Mouse (Mus musculus): ENCODE results near the gene Hltf. TPM values are rescaled to one million over a fixed set of nuclear protein-coding genes. Genes with fewer than 3 reads are reported as not detected.

Hltf gene
- polyA plus RNA-seq, 1 experiment from 2014 or later = 9.6 TPM

- Histone ChIP-seq H3K4me1 (replicated peaks) (no peaks in the 10 kb centered on the region), H3K9me3 (replicated peaks) (no peaks in the 10 kb centered on the region), H3K27ac (replicated peaks) (no peak overlapping the region), H3K4me3 (replicated peaks) (no peak overlapping the region), H3K27me3 (no peaks in the 10 kb centered on the region), H3K4me2 (no peak overlapping the region), H3K36me3 (replicated peaks) (peaks cover 26% of the 10 kb centered on the region; the same call in 1 of the 2 replicates), H3K9ac (no peak overlapping the region)
- 75% methylated on average over 7 of the region's 7 CpGs for WGBS (ENCODE audit: insufficient replicate concordance)
- ATAC-seq (ENCODE audit: insufficient read depth) = no peak
These were observed 89.3 kb downstream of the Hltf start for GRCm38 (mm10) chr3:20146884-20147395.

DNA sequence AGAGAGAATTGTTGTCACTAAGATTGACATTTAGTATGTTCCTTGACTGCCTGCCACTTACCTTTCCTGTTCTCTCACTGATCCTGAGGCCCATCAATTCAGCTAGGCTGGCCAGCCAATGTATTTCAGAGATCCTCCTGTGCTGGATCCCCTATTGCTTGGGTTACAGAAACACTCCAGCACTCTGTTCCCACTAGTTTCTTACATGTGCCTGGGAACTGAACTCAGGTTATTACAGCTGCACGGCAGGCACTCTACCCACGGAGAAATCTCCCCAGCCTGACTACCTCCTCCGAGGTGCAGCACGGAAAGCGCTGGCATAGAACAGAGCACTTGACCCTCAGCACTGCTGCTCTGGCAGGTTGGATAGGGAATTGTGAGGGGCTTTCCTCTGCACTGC is 90.0 kb downstream of the Hltf start:
- Histone ChIP-seq H3K4me3 (replicated peaks) (no peak overlapping the region), H3K9ac (no peak overlapping the region), H3K4me1 (replicated peaks) (no peaks in the 10 kb centered on the region), H3K4me2 (no peak overlapping the region), H3K27ac (replicated peaks) (no peak overlapping the region), H3K9me3 (replicated peaks) (no peaks in the 10 kb centered on the region), H3K27me3 (no peaks in the 10 kb centered on the region), H3K36me3 (replicated peaks) (peaks cover 26% of the 10 kb centered on the region; the same call in 1 of the 2 replicates)
- 78% methylated on average over 5 of the region's 5 CpGs for WGBS (ENCODE audit: insufficient replicate concordance)
- ATAC-seq (ENCODE audit: insufficient read depth) = no peak

- H3K4me3 ChIP-seq (replicated peaks) = no peak overlapping the region
- WGBS (ENCODE audit: insufficient replicate concordance) = 67% methylated on average over 2 of the region's 2 CpGs
- no peak overlapping the region for H3K9ac ChIP-seq
- no peak for ATAC-seq (ENCODE audit: insufficient read depth)
- H3K4me1 ChIP-seq (replicated peaks) = peaks cover 23% of the 10 kb centered on the region
- peaks cover 26% of the 10 kb centered on the region; the same call in 1 of the 2 replicates for H3K36me3 ChIP-seq (replicated peaks)
- no peaks in the 10 kb centered on the region for H3K9me3 ChIP-seq (replicated peaks)
- no peaks in the 10 kb centered on the region for H3K27me3 ChIP-seq
- H3K4me2 ChIP-seq = no peak overlapping the region
- H3K27ac ChIP-seq (replicated peaks) = no peak overlapping the region
These were observed 92.9 kb downstream of the Hltf start for GRCm38 (mm10) chr3:20150511-20150910.

GRCm38 (mm10) chr3:20151651-20152050 is 94.0 kb downstream of the Hltf start:
- no peaks in the 10 kb centered on the region for H3K27me3 ChIP-seq
- ATAC-seq (ENCODE audit: insufficient read depth) = no peak
- H3K4me2 ChIP-seq = no peak overlapping the region
- H3K9ac ChIP-seq = no peak overlapping the region
- H3K4me3 ChIP-seq (replicated peaks) = no peak overlapping the region
- H3K36me3 ChIP-seq (replicated peaks) = peaks cover 26% of the 10 kb centered on the region; the same call in 1 of the 2 replicates
- no peaks in the 10 kb centered on the region for H3K9me3 ChIP-seq (replicated peaks)
- H3K4me1 ChIP-seq (replicated peaks) = peaks cover 23% of the 10 kb centered on the region
- H3K27ac ChIP-seq (replicated peaks) = no peak overlapping the region
- 73% methylated on average over 3 of the region's 3 CpGs for WGBS (ENCODE audit: insufficient replicate concordance)

- H3K4me3 ChIP-seq (replicated peaks) = peak within 1 kb of the TSS; percentile 64
- 0 out of 2 replicates have a peak, but pooled peaks cover 4% of the 10 kb centered on the region for H3K9me3 ChIP-seq (replicated peaks)
- H3K27ac ChIP-seq (replicated peaks) = peak within 1 kb of the TSS; percentile 34
- 0 out of 2 replicates have a peak, but pooled peaks cover 3% of the 10 kb centered on the region for H3K36me3 ChIP-seq (replicated peaks)
- under 1% methylated on average over 73 of the region's 73 CpGs for WGBS (ENCODE audit: insufficient replicate concordance)
- peaks cover 23% of the 10 kb centered on the region for H3K4me1 ChIP-seq (replicated peaks)
- no peaks in the 10 kb centered on the region for H3K27me3 ChIP-seq
- peak within 1 kb of the TSS; percentile 56 for H3K9ac ChIP-seq
- ATAC-seq (ENCODE audit: insufficient read depth) = peak; percentile 88
- H3K4me2 ChIP-seq = peak within 1 kb of the TSS; percentile 82
These were observed 97.1 kb downstream of the Hltf start, which contains the start of gene Gyg for GRCm38 (mm10) chr3:20154531-20155367. Gene Gyg (minus strand): TSS chr3:20155317.

DNA sequence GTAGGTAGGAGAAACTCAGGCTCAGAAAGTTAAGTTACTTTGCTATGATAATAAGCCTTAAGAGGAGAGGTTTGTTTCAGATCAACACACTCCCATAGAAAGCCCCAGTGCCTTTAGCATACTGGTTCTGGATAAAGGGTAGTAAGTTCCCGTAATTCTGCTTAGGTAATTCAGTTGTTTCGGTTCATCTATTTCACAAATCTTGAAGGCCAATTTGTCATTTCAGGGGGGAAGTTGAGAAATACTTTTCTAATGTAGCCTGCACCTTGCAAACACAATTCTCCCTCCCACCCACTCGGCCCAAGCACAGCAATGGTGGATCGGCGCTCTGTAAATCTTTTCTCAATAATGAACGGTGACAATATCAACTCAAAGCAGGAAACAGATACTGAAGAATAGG is 97.9 kb downstream of the Hltf start:
- peaks cover 23% of the 10 kb centered on the region for H3K4me1 ChIP-seq (replicated peaks)
- peak overlapping the region; percentile 34; the same call in 1 of the 2 replicates for H3K27ac ChIP-seq (replicated peaks)
- H3K4me3 ChIP-seq (replicated peaks) = peak overlapping the region; percentile 64
- H3K36me3 ChIP-seq (replicated peaks) = no peaks in the 10 kb centered on the region
- 0 out of 2 replicates have a peak, but pooled peaks cover 4% of the 10 kb centered on the region for H3K9me3 ChIP-seq (replicated peaks)
- peak overlapping the region; percentile 82 for H3K4me2 ChIP-seq
- ATAC-seq (ENCODE audit: insufficient read depth) = no peak
- no peak overlapping the region for H3K9ac ChIP-seq
- H3K27me3 ChIP-seq = no peaks in the 10 kb centered on the region
- 39% methylated on average over 6 of the region's 6 CpGs for WGBS (ENCODE audit: insufficient replicate concordance)

GRCm38 (mm10) chr3:20167487-20167886 is 109.9 kb downstream of the Hltf start:
- H3K4me1 ChIP-seq (replicated peaks) = no peaks in the 10 kb centered on the region
- WGBS (ENCODE audit: insufficient replicate concordance) = 66% methylated on average over 1 of the region's 1 CpGs
- no peak overlapping the region for H3K9ac ChIP-seq
- no peak overlapping the region for H3K4me3 ChIP-seq (replicated peaks)
- H3K4me2 ChIP-seq = no peak overlapping the region
- ATAC-seq (ENCODE audit: insufficient read depth) = no peak
- no peaks in the 10 kb centered on the region for H3K27me3 ChIP-seq
- no peaks in the 10 kb centered on the region for H3K36me3 ChIP-seq (replicated peaks)
- no peak overlapping the region for H3K27ac ChIP-seq (replicated peaks)
- no peaks in the 10 kb centered on the region for H3K9me3 ChIP-seq (replicated peaks)

Other genes with a start within 250 kb of the Hltf start
- 38.6 and 58.7 TPM in 2 replicates for gene Cp, start 100.8 kb upstream of the Hltf start, polyA plus RNA-seq (2015; fragmentation: Nextera tagmentation; extraction: Ambion mirVana)
- gene Hps3, start 22.5 kb upstream of the Hltf start, polyA plus RNA-seq (2015; fragmentation: Nextera tagmentation; extraction: Ambion mirVana) = 5.8 and 5.9 TPM in 2 replicates
- gene Gyg, start 97.5 kb downstream of the Hltf start, polyA plus RNA-seq (2015; fragmentation: Nextera tagmentation; extraction: Ambion mirVana) = 18.5 and 20.0 TPM in 2 replicates
- gene Cpa3, start 184.4 kb downstream of the Hltf start, polyA plus RNA-seq (2015; fragmentation: Nextera tagmentation; extraction: Ambion mirVana) = 2.3 and 2.9 TPM in 2 replicates
- 0.06 and 0.61 TPM in 2 replicates for gene Cpb1, start 217.9 kb downstream of the Hltf start, polyA plus RNA-seq (2015; fragmentation: Nextera tagmentation; extraction: Ambion mirVana)